25 mouse cellular contexts compared by ENCODE assay signal in the genomic region with DNA sequence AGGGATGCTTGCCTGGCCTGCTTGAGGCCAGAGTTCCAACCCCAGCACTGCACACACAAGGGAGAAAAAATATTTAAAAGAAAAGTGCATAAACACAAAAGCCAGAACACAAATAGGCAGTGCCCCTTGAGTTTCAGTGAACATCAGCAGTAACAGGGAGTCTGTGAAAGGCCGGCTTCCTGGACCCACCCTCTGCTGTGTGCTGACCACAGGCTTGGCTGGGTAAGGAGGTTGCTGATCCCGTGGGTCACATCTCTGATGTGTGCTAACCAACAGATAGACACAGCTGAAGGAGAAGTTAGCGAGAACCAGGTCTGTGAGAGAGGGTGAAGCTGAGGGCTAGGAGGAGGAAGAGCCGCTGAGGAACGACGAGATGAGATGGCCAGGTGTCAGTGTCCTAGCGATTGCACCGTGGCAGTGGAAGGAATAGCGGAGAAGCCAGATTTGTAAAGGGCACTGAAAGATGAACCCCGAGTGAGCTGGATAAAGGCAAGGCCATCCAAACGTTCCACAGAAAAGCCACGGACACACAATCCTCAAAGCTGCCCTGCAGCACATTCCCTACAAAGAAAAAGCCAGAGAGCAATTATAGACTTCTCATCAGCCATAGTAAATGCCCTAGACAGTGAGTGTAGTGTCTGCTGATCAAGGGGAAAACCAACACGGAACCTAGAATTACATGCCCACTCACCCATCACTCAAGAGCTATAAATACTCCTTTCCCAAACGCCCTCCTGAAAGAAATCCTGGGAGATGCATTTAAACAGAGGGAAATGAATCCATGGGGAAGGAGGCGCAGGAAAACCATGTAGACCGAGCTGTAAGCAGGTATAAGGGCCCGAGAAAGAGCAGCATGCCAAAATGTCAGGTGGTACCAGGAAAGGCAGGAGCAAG.
DNase-seq lines count a peak whose midpoint lies in the region; ATAC-seq and TF ChIP-seq lines count a peak whose summit lies in the region.
"Had no signal": no experiment of that assay in that cellular context is flagged by ENCODE, and none has a peak within 500 bp of the region (broad histone marks: within the 10 kb centered on the region; RNA-seq: fewer than 3 reads in every experiment).

No protein-coding gene starts in this region.

- peak overlapping the region; percentile 19; the same call in 1 of the 2 replicates for H3K4me3 ChIP-seq in gastrocnemius, adult 2 months
- no peak overlapping the region for H3K4me3 ChIP-seq in embryonic facial prominence, embryonic 15.5 days (replicated peaks)
- no peak overlapping the region for H3K4me3 ChIP-seq in forebrain, embryonic 15.5 days
- H3K4me3 ChIP-seq: embryonic facial prominence, embryonic 12.5 days; heart, embryonic 15.5 days; limb, embryonic 13.5 days; liver, embryonic 12.5 days; neural tube, embryonic 15.5 days had no signal

- H3K27me3 ChIP-seq in embryonic facial prominence, embryonic 15.5 days, result no peaks in the 10 kb centered on the region
- H3K27me3 ChIP-seq in forebrain, embryonic 15.5 days, result no peaks in the 10 kb centered on the region
- H3K27me3 ChIP-seq: embryonic facial prominence, embryonic 12.5 days; heart, embryonic 15.5 days; limb, embryonic 13.5 days; liver, embryonic 12.5 days; neural tube, embryonic 15.5 days had no signal

- no peak for TF ChIP-seq CTCF in gastrocnemius, adult 2 months (IDR thresholded peaks at IDR 0.05)

- no peak overlapping the region for H3K9ac ChIP-seq in embryonic facial prominence, embryonic 15.5 days
- H3K9ac ChIP-seq in forebrain, embryonic 15.5 days (replicated peaks), result no peak overlapping the region
- H3K9ac ChIP-seq: embryonic facial prominence, embryonic 12.5 days; heart, embryonic 15.5 days; limb, embryonic 13.5 days; liver, embryonic 12.5 days; neural tube, embryonic 15.5 days had no signal

- peak overlapping the region; percentile 83 for H3K27ac ChIP-seq in gastrocnemius, adult 2 months
- no peak overlapping the region; the same call in 1 of the 2 replicates for H3K27ac ChIP-seq in embryonic facial prominence, embryonic 15.5 days (replicated peaks)
- H3K27ac ChIP-seq in forebrain, embryonic 15.5 days (replicated peaks), result no peak overlapping the region
- H3K27ac ChIP-seq: embryonic facial prominence, embryonic 12.5 days; heart, embryonic 15.5 days; hindbrain, postnatal 0 days; limb, embryonic 13.5 days; liver, embryonic 12.5 days; neural tube, embryonic 15.5 days; stomach, postnatal 0 days had no signal

- no peaks in the 10 kb centered on the region for H3K36me3 ChIP-seq in embryonic facial prominence, embryonic 15.5 days
- H3K36me3 ChIP-seq in forebrain, embryonic 15.5 days, result no peaks in the 10 kb centered on the region
- H3K36me3 ChIP-seq: embryonic facial prominence, embryonic 12.5 days; heart, embryonic 15.5 days; limb, embryonic 13.5 days; liver, embryonic 12.5 days; neural tube, embryonic 15.5 days had no signal

- intact Hi-C loops in gastrocnemius, adult 2 months (cut with DNase I), result no loop called here

- H3K9me3 ChIP-seq in embryonic facial prominence, embryonic 15.5 days (replicated peaks), result no peaks in the 10 kb centered on the region
- H3K9me3 ChIP-seq in forebrain, embryonic 15.5 days, result no peaks in the 10 kb centered on the region
- H3K9me3 ChIP-seq: embryonic facial prominence, embryonic 12.5 days; heart, embryonic 15.5 days; limb, embryonic 13.5 days; liver, embryonic 12.5 days; neural tube, embryonic 15.5 days had no signal

- H3K4me1 ChIP-seq in embryonic facial prominence, embryonic 15.5 days, result peaks cover 17% of the 10 kb centered on the region
- H3K4me1 ChIP-seq in forebrain, embryonic 15.5 days, result 0 out of 2 replicates have a peak, but pooled peaks cover 4% of the 10 kb centered on the region
- H3K4me1 ChIP-seq: liver, embryonic 12.5 days had no signal

- 60% methylated on average over 17 of the region's 17 CpGs for WGBS in embryonic facial prominence, embryonic 15.5 days
- WGBS in forebrain, embryonic 15.5 days, result 78% methylated on average over 17 of the region's 17 CpGs

- DNase-seq in gastrocnemius, adult 2 months, result peak; percentile 67
- no peak for DNase-seq in gastrocnemius, adult 8-10 months (ENCODE audit: low spot score in 2 of 2)
- peak; percentile 61 for DNase-seq in 3T3-L1 (ENCODE audit: low read depth, low spot score)
- DNase-seq in Muller cell, postnatal 12 days (ENCODE audit: inconsistent ontology term), result peak; percentile 53
- DNase-seq in kidney, postnatal 4 days, result no peak
- DNase-seq: adrenal gland, postnatal 10 days; cerebellum, adult 11 months; cerebellum, postnatal 10 days; kidney, adult 9 months; kidney, postnatal 25 days; lung, adult 18-20 months; lung, postnatal 14 days; thymus, adult 2 months had no signal

- H3K4me2 ChIP-seq in embryonic facial prominence, embryonic 15.5 days (replicated peaks), result no peak overlapping the region
- H3K4me2 ChIP-seq in forebrain, embryonic 15.5 days (replicated peaks), result no peak overlapping the region
- H3K4me2 ChIP-seq: embryonic facial prominence, embryonic 12.5 days; heart, embryonic 15.5 days; limb, embryonic 13.5 days; liver, embryonic 12.5 days; midbrain, embryonic 11.5 days; neural tube, embryonic 15.5 days had no signal

- peak; percentile 69; the same call in 1 of the 2 replicates for ATAC-seq in embryonic facial prominence, embryonic 15.5 days (ENCODE audit: insufficient number of reproducible peaks, low FRiP score, low TSS enrichment, low read depth)
- ATAC-seq in forebrain, embryonic 15.5 days (replicated peaks), result no peak
- ATAC-seq: forebrain, embryonic 14.5 days; hindbrain, postnatal 0 days; intestine, embryonic 16.5 days; liver, embryonic 12.5 days had no signal

Comparison
In these comparisons a context has a peak if more than half of its experiments do, and no peak if none do; other contexts are left out.
1. DNase-seq: peak in gastrocnemius, adult 2 months (single experiment), 3T3-L1 (single experiment) and Muller cell, postnatal 12 days (single experiment); none in gastrocnemius, adult 8-10 months (0 of 2) and kidney, postnatal 4 days (0 of 2).